Mouse (Mus musculus): ENCODE measurements around the gene Akap2. TPM values are rescaled to one million over a fixed set of nuclear protein-coding genes. Genes with fewer than 3 reads are reported as not detected.

Gene Akap2
- polyA plus RNA-seq, 1 experiment: 20.8 TPM

DNA sequence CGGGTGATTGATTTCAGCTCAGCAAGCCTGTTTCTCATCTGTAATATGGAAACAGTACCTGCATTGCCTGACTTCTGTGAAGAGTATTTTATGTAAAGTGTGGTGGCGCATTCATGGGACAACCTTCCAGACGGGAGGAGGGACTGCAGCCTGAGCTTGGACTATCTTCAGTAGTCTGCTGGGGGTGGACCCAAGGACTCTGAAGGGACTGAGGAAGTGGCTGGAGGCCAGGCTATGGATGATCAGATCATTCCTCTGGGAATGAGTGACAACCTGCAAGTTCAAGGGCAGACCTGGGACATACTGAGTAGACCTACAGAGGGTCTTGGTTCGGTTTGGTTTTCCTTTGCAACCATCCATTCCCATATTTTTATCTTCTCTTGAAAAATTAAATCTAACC is 4.8 kb downstream of the Akap2 start:
- Histone ChIP-seq H3K4me3 (ENCODE audit: insufficient read depth, low read length) (no peak overlapping the region), H3K27ac (ENCODE audit: insufficient read depth, low read length) (no peak overlapping the region), H3K4me1 (ENCODE audit: control insufficient read depth, insufficient read depth, low read length) (peaks cover 4% of the 10 kb centered on the region)
- TF ChIP-seq CTCF (IDR thresholded peaks at IDR 0.05; ENCODE audit: extremely low read depth, insufficient read depth, low read length): no peak
- TF ChIP-seq POLR2A (IDR thresholded peaks at IDR 0.05; ENCODE audit: extremely low read depth, insufficient read depth, low read length): no peak

- no peak overlapping the region for H3K4me3 ChIP-seq (ENCODE audit: insufficient read depth, low read length)
- 0 out of 2 replicates have a peak, but pooled peaks cover 2% of the 10 kb centered on the region for H3K4me1 ChIP-seq (ENCODE audit: control insufficient read depth, insufficient read depth, low read length)
- no peak overlapping the region for H3K27ac ChIP-seq (ENCODE audit: insufficient read depth, low read length)
- peak; percentile 45 for TF ChIP-seq CTCF (IDR thresholded peaks at IDR 0.05; ENCODE audit: extremely low read depth, insufficient read depth, low read length)
- TF ChIP-seq POLR2A (IDR thresholded peaks at IDR 0.05; ENCODE audit: extremely low read depth, insufficient read depth, low read length): no peak
Measured at GRCm38 (mm10) chr4:57723659-57724058, 6.2 kb downstream of the Akap2 start.

- Histone ChIP-seq H3K27ac (ENCODE audit: insufficient read depth, low read length) (no peak overlapping the region), H3K4me1 (ENCODE audit: control insufficient read depth, insufficient read depth, low read length) (peaks cover 2% of the 10 kb centered on the region; the same call in 1 of the 2 replicates), H3K4me3 (ENCODE audit: insufficient read depth, low read length) (no peak overlapping the region)
- TF ChIP-seq POLR2A (IDR thresholded peaks at IDR 0.05; ENCODE audit: extremely low read depth, insufficient read depth, low read length) (no peak), CTCF (IDR thresholded peaks at IDR 0.05; ENCODE audit: extremely low read depth, insufficient read depth, low read length) (no peak)
Measured at GRCm38 (mm10) chr4:57725569-57725968, 8.1 kb downstream of the Akap2 start.

- H3K4me3 ChIP-seq (ENCODE audit: insufficient read depth, low read length): no peak overlapping the region
- TF ChIP-seq CTCF (IDR thresholded peaks at IDR 0.05; ENCODE audit: extremely low read depth, insufficient read depth, low read length): no peak
- no peak for TF ChIP-seq POLR2A (IDR thresholded peaks at IDR 0.05; ENCODE audit: extremely low read depth, insufficient read depth, low read length)
- peaks cover 4% of the 10 kb centered on the region; the same call in 1 of the 2 replicates for H3K4me1 ChIP-seq (ENCODE audit: control insufficient read depth, insufficient read depth, low read length)
- no peak overlapping the region for H3K27ac ChIP-seq (ENCODE audit: insufficient read depth, low read length)
Measured at GRCm38 (mm10) chr4:57728611-57729183, 11.2 kb downstream of the Akap2 start.

DNA sequence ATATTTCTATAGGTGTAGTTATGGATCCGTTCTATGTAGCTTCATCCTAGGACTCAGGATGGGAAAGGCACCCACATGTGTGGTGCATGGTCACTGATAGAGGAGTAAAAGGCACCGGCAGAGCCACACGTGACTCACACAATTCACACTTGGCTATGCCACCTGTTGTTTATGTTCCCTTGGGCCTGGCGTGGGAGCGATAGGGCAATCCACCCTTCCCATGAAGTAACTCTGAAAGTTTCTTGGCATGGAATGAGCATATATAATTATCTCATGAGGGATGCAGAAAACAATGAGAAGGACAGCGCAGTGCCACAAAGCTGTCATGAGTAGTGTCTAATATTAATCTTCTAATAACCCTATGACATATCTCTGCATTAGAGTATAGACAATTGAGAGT is 12.6 kb downstream of the Akap2 start:
- Histone ChIP-seq H3K4me3 (ENCODE audit: insufficient read depth, low read length) (no peak overlapping the region), H3K4me1 (ENCODE audit: control insufficient read depth, insufficient read depth, low read length) (peaks cover 2% of the 10 kb centered on the region; the same call in 1 of the 2 replicates), H3K27ac (ENCODE audit: insufficient read depth, low read length) (no peak overlapping the region)
- no peak for TF ChIP-seq CTCF (IDR thresholded peaks at IDR 0.05; ENCODE audit: extremely low read depth, insufficient read depth, low read length)
- TF ChIP-seq POLR2A (IDR thresholded peaks at IDR 0.05; ENCODE audit: extremely low read depth, insufficient read depth, low read length): no peak

DNA sequence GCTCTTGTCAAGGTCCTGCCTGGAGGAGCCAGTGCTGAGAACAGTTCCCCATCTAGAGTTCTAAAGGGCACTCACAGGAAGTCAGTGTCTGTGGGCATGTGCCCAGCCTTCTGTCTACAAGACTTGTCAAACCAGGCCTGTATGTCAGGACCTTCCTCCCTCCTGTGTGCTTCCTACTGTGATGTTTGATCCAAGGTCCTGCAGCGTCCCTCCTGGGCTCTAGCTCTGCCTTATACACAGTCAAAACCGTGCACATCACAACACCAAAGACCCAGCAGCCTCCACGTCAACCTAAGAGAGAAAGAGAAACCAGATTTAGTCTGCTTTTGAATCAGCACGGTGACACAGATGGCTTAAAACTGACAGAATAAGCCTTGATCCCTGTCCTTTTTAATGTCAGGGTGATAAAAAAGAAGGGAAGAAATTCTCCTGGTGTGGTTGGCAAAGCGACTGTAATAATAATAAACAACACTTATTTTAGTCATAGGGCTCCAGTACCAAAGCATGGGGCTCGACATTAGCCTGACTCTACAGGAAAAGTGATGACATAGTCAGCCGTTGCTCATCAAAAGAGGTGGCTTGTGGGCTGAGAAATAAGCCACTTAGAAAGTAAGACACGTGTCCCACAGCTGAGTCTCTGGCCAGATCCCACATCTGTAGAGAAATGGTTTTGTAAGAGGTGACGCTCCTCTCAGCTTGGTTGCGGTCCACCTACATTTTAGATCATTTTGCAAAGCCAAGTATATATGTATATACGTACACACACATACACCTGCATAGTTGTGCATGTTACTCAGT is 13.5 kb downstream of the Akap2 start:
- H3K4me3 ChIP-seq (ENCODE audit: insufficient read depth, low read length): no peak overlapping the region
- no peak for TF ChIP-seq CTCF (IDR thresholded peaks at IDR 0.05; ENCODE audit: extremely low read depth, insufficient read depth, low read length)
- no peak for TF ChIP-seq POLR2A (IDR thresholded peaks at IDR 0.05; ENCODE audit: extremely low read depth, insufficient read depth, low read length)
- no peak overlapping the region for H3K27ac ChIP-seq (ENCODE audit: insufficient read depth, low read length)
- peaks cover 2% of the 10 kb centered on the region; the same call in 1 of the 2 replicates for H3K4me1 ChIP-seq (ENCODE audit: control insufficient read depth, insufficient read depth, low read length)

GRCm38 (mm10) chr4:57732351-57732750 is 14.9 kb downstream of the Akap2 start:
- TF ChIP-seq CTCF (IDR thresholded peaks at IDR 0.05; ENCODE audit: extremely low read depth, insufficient read depth, low read length): no peak
- TF ChIP-seq POLR2A (IDR thresholded peaks at IDR 0.05; ENCODE audit: extremely low read depth, insufficient read depth, low read length): no peak

GRCm38 (mm10) chr4:57733445-57733844 is 16.0 kb downstream of the Akap2 start:
- TF ChIP-seq POLR2A (IDR thresholded peaks at IDR 0.05; ENCODE audit: extremely low read depth, insufficient read depth, low read length) (no peak), CTCF (IDR thresholded peaks at IDR 0.05; ENCODE audit: extremely low read depth, insufficient read depth, low read length) (no peak)
- H3K4me1 ChIP-seq (ENCODE audit: control insufficient read depth, insufficient read depth, low read length): peaks cover 2% of the 10 kb centered on the region; the same call in 1 of the 2 replicates
- H3K27ac ChIP-seq (ENCODE audit: insufficient read depth, low read length): no peak overlapping the region
- H3K4me3 ChIP-seq (ENCODE audit: insufficient read depth, low read length): no peak overlapping the region

More at GRCm38 (mm10) chr4:57732351-57732750, 14.9 kb downstream of the Akap2 start:
- Histone ChIP-seq H3K4me1 (ENCODE audit: control insufficient read depth, insufficient read depth, low read length) (peaks cover 2% of the 10 kb centered on the region; the same call in 1 of the 2 replicates), H3K4me3 (ENCODE audit: insufficient read depth, low read length) (no peak overlapping the region), H3K27ac (ENCODE audit: insufficient read depth, low read length) (no peak overlapping the region)

- TF ChIP-seq CTCF (IDR thresholded peaks at IDR 0.05; ENCODE audit: extremely low read depth, insufficient read depth, low read length): no peak
- TF ChIP-seq POLR2A (IDR thresholded peaks at IDR 0.05; ENCODE audit: extremely low read depth, insufficient read depth, low read length): no peak
- no peak overlapping the region for H3K27ac ChIP-seq (ENCODE audit: insufficient read depth, low read length)
- no peak overlapping the region for H3K4me3 ChIP-seq (ENCODE audit: insufficient read depth, low read length)
- peaks cover 2% of the 10 kb centered on the region; the same call in 1 of the 2 replicates for H3K4me1 ChIP-seq (ENCODE audit: control insufficient read depth, insufficient read depth, low read length)
Measured at GRCm38 (mm10) chr4:57735426-57735825, 18.0 kb downstream of the Akap2 start.

Data from cortical plate, adult 2 months (tissue).